Mouse (Mus musculus): ENCODE measurements at regions not wholly inside any gene's neighbourhood (a gene's known extent, or its start where the extent isn't known, plus 50 kb on each side); places are given as distances from the start of the nearest gene placed in this dataset.

DNA sequence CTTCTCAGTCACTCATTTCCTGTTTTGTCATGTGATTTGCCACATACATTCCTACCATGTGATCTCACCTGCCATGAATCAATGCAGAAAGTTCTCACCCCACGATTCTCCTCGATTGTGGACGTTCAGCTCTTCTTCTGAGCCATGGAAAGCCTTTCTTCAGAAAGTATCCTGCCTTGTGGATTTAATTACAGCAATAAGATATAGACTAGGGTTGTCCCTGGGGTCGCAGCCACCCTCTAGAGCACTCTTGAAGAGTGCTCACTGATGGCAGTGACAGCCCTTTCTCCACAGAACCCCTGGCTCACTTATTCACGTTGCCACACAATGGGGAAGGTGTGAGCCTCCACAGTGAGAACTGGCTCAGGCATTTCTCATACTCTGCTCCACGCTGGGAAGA lies 345.1 kb downstream of the Wdr11 start:
- no peak overlapping the region for H3K9ac ChIP-seq (ENCODE audit: low read depth, low read length)
- H3K4me3 ChIP-seq (ENCODE audit: low read depth, low read length): no peak overlapping the region
- ATAC-seq (replicated peaks; ENCODE audit: insufficient number of reproducible peaks, low FRiP score, low TSS enrichment): no peak
- H3K4me1 ChIP-seq (ENCODE audit: control insufficient read depth, insufficient read depth, low read length): no peaks in the 10 kb centered on the region; the same call in 1 of the 2 replicates
- H3K4me2 ChIP-seq: no peak overlapping the region
- WGBS (ENCODE audit: insufficient replicate concordance): 66% methylated on average over 6 of the region's 6 CpGs
- no peaks in the 10 kb centered on the region for H3K9me3 ChIP-seq (replicated peaks; ENCODE audit: control insufficient read depth, low read length)
- no peak overlapping the region for H3K27ac ChIP-seq (ENCODE audit: low read depth, low read length)
- H3K27me3 ChIP-seq (ENCODE audit: control insufficient read depth, insufficient read depth, low read length): no peaks in the 10 kb centered on the region
- H3K36me3 ChIP-seq (ENCODE audit: control insufficient read depth, insufficient read depth, low read length): no peaks in the 10 kb centered on the region

DNA sequence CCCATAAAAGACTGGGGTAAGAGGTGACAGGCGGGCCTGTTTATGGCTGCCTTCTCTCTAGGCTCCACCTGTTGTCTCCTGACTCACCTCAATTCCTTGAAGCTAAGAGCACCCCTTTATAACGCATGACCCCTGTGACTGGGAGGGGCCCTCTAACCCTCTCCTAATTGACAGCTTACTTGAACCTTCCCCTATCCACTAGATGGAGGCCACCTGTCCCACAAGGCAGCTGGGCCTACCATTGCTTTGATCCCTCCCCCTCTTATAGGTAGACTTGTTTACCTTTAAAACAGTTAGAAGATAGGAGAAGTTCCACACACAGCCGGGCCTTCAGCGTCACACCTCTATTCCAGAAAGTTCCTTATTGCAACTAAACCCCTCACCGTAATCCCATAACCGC lies 346.1 kb downstream of the Wdr11 start:
- Histone ChIP-seq H3K4me3 (ENCODE audit: low read depth, low read length) (no peak overlapping the region), H3K4me1 (ENCODE audit: control insufficient read depth, insufficient read depth, low read length) (no peaks in the 10 kb centered on the region; the same call in 1 of the 2 replicates), H3K4me2 (no peak overlapping the region), H3K9me3 (replicated peaks; ENCODE audit: control insufficient read depth, low read length) (no peaks in the 10 kb centered on the region), H3K27ac (ENCODE audit: low read depth, low read length) (no peak overlapping the region), H3K9ac (ENCODE audit: low read depth, low read length) (no peak overlapping the region), H3K36me3 (ENCODE audit: control insufficient read depth, insufficient read depth, low read length) (no peaks in the 10 kb centered on the region), H3K27me3 (ENCODE audit: control insufficient read depth, insufficient read depth, low read length) (no peaks in the 10 kb centered on the region)
- no peak for ATAC-seq (replicated peaks; ENCODE audit: insufficient number of reproducible peaks, low FRiP score, low TSS enrichment)
- 88% methylated on average over 6 of the region's 6 CpGs for WGBS (ENCODE audit: insufficient replicate concordance)

DNA sequence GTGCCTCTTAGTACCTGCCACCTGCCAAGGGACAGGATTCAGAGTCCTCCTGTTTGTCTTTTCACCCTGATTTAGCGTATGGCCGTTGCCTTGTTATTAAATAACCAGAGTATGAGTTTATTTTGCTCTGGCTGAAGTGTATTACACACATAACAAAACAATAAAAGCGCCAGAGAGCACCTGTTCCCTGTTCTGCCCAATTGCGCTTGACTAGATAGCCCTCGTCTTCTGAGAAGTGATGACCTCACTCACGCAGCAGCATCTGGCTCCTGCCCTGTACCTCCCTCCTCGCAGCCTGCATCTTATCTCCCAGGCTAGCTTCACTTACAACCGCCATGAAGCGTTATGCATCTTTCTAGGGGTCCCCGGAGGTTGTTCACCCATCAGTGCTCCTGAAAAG lies 346.5 kb downstream of the Wdr11 start:
- H3K9me3 ChIP-seq (replicated peaks; ENCODE audit: control insufficient read depth, low read length): no peaks in the 10 kb centered on the region
- no peak overlapping the region for H3K27ac ChIP-seq (ENCODE audit: low read depth, low read length)
- H3K4me1 ChIP-seq (ENCODE audit: control insufficient read depth, insufficient read depth, low read length): no peaks in the 10 kb centered on the region; the same call in 1 of the 2 replicates
- WGBS (ENCODE audit: insufficient replicate concordance): 67% methylated on average over 10 of the region's 10 CpGs
- no peaks in the 10 kb centered on the region for H3K27me3 ChIP-seq (ENCODE audit: control insufficient read depth, insufficient read depth, low read length)
- no peak overlapping the region for H3K9ac ChIP-seq (ENCODE audit: low read depth, low read length)
- no peak overlapping the region for H3K4me2 ChIP-seq
- no peaks in the 10 kb centered on the region for H3K36me3 ChIP-seq (ENCODE audit: control insufficient read depth, insufficient read depth, low read length)
- no peak overlapping the region for H3K4me3 ChIP-seq (ENCODE audit: low read depth, low read length)
- ATAC-seq (replicated peaks; ENCODE audit: insufficient number of reproducible peaks, low FRiP score, low TSS enrichment): no peak

DNA sequence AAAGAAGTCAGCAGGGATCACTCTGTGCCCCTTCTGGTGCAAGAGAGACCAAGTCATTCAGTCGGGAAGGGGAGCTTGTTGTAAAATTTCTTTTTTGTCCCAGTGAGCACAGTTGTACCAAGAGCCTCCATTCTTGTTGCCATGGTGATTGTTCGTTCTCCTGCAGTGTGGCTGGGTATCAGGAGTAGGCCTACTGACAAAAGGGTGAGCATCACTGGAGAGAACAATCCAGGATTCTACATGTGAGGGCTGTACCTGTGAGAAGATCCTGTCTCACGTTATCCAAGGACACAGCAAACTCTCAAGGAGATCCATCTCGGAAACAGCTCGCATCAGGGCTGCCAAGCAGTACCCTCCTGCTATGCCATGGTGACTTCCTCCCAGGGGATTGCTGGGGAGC lies 347.6 kb downstream of the Wdr11 start:
- Histone ChIP-seq H3K9ac (ENCODE audit: low read depth, low read length) (no peak overlapping the region), H3K4me2 (no peak overlapping the region), H3K36me3 (ENCODE audit: control insufficient read depth, insufficient read depth, low read length) (no peaks in the 10 kb centered on the region), H3K27ac (ENCODE audit: low read depth, low read length) (no peak overlapping the region), H3K27me3 (ENCODE audit: control insufficient read depth, insufficient read depth, low read length) (no peaks in the 10 kb centered on the region), H3K4me3 (ENCODE audit: low read depth, low read length) (no peak overlapping the region), H3K9me3 (replicated peaks; ENCODE audit: control insufficient read depth, low read length) (no peaks in the 10 kb centered on the region), H3K4me1 (ENCODE audit: control insufficient read depth, insufficient read depth, low read length) (no peaks in the 10 kb centered on the region; the same call in 1 of the 2 replicates)
- WGBS (ENCODE audit: insufficient replicate concordance): 82% methylated on average over 5 of the region's 5 CpGs
- no peak for ATAC-seq (replicated peaks; ENCODE audit: insufficient number of reproducible peaks, low FRiP score, low TSS enrichment)

DNA sequence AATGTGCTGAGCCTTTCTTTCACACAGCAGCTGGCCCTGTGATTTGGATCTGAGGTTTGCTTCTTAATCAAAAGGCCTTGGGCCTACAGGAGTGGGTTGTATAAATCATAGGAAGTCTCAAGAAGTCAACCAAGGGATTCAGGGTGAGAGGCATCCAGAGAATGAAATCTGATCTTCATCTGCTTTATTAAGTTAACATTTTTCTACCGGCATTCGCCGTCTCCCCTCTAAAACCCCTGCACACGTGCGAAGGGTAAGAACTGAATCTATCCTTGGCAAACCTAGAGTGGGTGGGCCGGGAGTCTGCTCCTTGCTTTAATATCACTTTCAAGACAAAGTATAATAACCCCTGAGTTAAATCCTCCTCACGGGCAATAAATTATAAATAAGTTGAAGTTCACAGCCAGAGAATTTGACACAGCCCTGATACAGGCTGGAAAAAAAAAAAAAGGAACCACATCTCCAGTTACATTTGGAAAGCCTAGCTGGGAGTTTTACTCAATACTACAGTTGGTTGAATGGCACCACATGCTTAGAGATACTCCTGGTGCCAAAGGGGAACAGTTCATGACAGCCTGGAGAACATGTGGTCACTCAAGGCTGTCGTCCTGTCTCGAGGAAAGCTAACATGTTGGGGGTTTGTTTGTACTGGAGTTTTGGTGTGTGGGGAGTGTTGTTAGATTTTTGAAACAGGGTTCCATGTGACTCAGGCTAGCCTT lies 349.8 kb downstream of the Wdr11 start:
- Histone ChIP-seq H3K4me3 (ENCODE audit: low read depth, low read length) (no peak overlapping the region), H3K4me2 (no peak overlapping the region), H3K4me1 (ENCODE audit: control insufficient read depth, insufficient read depth, low read length) (no peaks in the 10 kb centered on the region; the same call in 1 of the 2 replicates), H3K27me3 (ENCODE audit: control insufficient read depth, insufficient read depth, low read length) (no peaks in the 10 kb centered on the region), H3K36me3 (ENCODE audit: control insufficient read depth, insufficient read depth, low read length) (no peaks in the 10 kb centered on the region), H3K27ac (ENCODE audit: low read depth, low read length) (no peak overlapping the region), H3K9ac (ENCODE audit: low read depth, low read length) (no peak overlapping the region), H3K9me3 (replicated peaks; ENCODE audit: control insufficient read depth, low read length) (no peaks in the 10 kb centered on the region)
- 76% methylated on average over 9 of the region's 9 CpGs for WGBS (ENCODE audit: insufficient replicate concordance)
- ATAC-seq (replicated peaks; ENCODE audit: insufficient number of reproducible peaks, low FRiP score, low TSS enrichment): no peak

DNA sequence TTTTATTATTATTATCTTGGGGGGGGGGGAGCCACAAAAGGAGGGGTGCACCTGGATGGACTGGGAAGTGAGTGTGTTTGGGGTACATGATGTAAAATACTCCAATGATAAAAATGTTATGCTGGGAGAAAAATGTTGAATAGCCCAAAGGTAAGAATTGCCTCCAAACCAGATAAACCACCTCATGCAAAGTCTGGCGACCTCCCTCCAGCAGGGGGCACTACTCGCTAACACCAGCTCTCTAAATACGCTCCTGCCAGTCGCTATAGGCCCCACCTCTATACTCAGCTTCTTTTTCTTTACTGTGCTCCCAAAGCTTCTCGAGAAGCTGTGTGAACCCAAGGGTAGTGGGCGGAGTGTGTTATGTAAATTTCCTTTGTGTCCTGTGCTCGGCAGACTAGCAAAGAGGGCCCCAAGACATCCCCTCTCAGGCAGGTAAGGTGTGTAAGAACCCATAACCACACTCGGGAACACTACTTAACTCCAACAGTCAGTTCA lies 357.0 kb downstream of the Wdr11 start:
- Histone ChIP-seq H3K27me3 (ENCODE audit: control insufficient read depth, insufficient read depth, low read length) (no peaks in the 10 kb centered on the region), H3K9me3 (replicated peaks; ENCODE audit: control insufficient read depth, low read length) (peaks cover 3% of the 10 kb centered on the region; the same call in 1 of the 2 replicates), H3K36me3 (ENCODE audit: control insufficient read depth, insufficient read depth, low read length) (no peaks in the 10 kb centered on the region), H3K9ac (ENCODE audit: low read depth, low read length) (no peak overlapping the region), H3K4me2 (no peak overlapping the region), H3K27ac (ENCODE audit: low read depth, low read length) (no peak overlapping the region), H3K4me1 (ENCODE audit: control insufficient read depth, insufficient read depth, low read length) (no peaks in the 10 kb centered on the region), H3K4me3 (ENCODE audit: low read depth, low read length) (no peak overlapping the region)
- no peak for ATAC-seq (replicated peaks; ENCODE audit: insufficient number of reproducible peaks, low FRiP score, low TSS enrichment)
- 71% methylated on average over 8 of the region's 8 CpGs for WGBS (ENCODE audit: insufficient replicate concordance)

DNA sequence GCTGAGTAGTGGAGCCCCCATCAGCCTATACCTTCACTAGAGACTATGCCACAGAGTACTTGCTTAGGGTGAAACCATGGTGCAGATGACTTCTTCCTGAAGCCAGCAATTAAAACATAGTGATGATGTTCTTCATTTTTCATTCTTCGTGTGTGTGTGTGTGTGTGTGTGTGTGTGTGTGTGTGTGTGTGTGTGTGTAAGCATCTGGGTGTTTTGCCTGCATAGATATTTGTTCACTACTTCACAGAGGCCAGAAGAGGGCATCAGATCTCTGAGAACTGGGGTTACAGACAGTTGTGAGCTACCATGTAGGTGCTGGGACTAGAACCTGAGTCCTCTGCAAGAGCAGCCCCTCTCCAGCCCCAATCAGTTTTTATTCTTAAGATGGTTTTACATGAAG lies 358.8 kb downstream of the Wdr11 start:
- ATAC-seq (replicated peaks; ENCODE audit: insufficient number of reproducible peaks, low FRiP score, low TSS enrichment): no peak
- WGBS (ENCODE audit: insufficient replicate concordance): 88% methylated on average over 1 of the region's 1 CpGs
- Histone ChIP-seq H3K4me1 (ENCODE audit: control insufficient read depth, insufficient read depth, low read length) (no peaks in the 10 kb centered on the region), H3K27ac (ENCODE audit: low read depth, low read length) (no peak overlapping the region), H3K4me3 (ENCODE audit: low read depth, low read length) (no peak overlapping the region), H3K27me3 (ENCODE audit: control insufficient read depth, insufficient read depth, low read length) (no peaks in the 10 kb centered on the region), H3K9me3 (replicated peaks; ENCODE audit: control insufficient read depth, low read length) (peaks cover 3% of the 10 kb centered on the region; the same call in 1 of the 2 replicates), H3K4me2 (no peak overlapping the region), H3K9ac (ENCODE audit: low read depth, low read length) (no peak overlapping the region), H3K36me3 (ENCODE audit: control insufficient read depth, insufficient read depth, low read length) (no peaks in the 10 kb centered on the region)

DNA sequence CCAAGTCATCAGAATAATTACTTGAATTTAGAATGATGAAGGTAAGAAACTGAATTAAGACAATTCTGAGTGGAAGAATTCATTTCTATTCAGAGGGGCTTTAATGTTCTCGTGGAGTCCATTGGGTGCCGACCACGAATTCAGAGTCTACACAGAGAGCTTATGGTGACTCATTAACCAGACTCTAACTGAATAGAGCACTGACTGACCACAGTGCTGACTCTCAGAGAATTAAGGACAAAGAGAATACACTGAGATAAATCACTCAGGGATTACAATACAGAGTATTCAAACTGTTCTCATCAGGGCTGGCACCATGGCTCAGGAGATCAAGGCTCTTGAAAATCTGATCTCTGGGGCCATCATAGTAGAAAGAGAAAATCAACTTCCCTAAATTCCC lies 366.7 kb downstream of the Wdr11 start:
- Histone ChIP-seq H3K36me3 (ENCODE audit: control insufficient read depth, insufficient read depth, low read length) (no peaks in the 10 kb centered on the region), H3K9ac (ENCODE audit: low read depth, low read length) (no peak overlapping the region), H3K27me3 (ENCODE audit: control insufficient read depth, insufficient read depth, low read length) (no peaks in the 10 kb centered on the region), H3K9me3 (replicated peaks; ENCODE audit: control insufficient read depth, low read length) (no peaks in the 10 kb centered on the region), H3K4me1 (ENCODE audit: control insufficient read depth, insufficient read depth, low read length) (peaks cover 3% of the 10 kb centered on the region; the same call in 1 of the 2 replicates), H3K27ac (ENCODE audit: low read depth, low read length) (no peak overlapping the region), H3K4me3 (ENCODE audit: low read depth, low read length) (no peak overlapping the region), H3K4me2 (no peak overlapping the region)
- WGBS (ENCODE audit: insufficient replicate concordance): 81% methylated on average over 3 of the region's 3 CpGs
- ATAC-seq (replicated peaks; ENCODE audit: insufficient number of reproducible peaks, low FRiP score, low TSS enrichment): no peak

DNA sequence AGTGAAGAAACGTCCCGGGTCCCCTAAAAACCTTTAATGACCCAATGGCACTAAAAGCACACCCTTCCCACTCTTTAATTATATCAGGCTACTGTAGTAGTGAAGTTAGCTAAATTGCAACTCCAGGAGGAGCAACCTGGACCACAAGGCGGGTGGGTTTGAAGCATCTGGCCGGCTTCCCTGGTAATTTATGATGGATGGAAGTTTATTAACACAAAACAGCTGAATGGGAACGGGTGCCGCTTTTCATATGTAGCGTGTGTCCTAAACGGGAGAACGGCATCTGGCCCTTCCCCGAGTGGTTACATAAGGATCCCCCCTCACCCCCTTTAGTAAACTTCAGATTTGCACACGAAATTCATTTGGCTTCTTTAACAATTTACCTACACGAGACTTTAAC lies 370.9 kb downstream of the Wdr11 start:
- no peaks in the 10 kb centered on the region for H3K36me3 ChIP-seq (ENCODE audit: control insufficient read depth, insufficient read depth, low read length)
- H3K4me1 ChIP-seq (ENCODE audit: control insufficient read depth, insufficient read depth, low read length): peaks cover 9% of the 10 kb centered on the region; the same call in 1 of the 2 replicates
- no peak overlapping the region for H3K9ac ChIP-seq (ENCODE audit: low read depth, low read length)
- no peaks in the 10 kb centered on the region for H3K27me3 ChIP-seq (ENCODE audit: control insufficient read depth, insufficient read depth, low read length)
- 72% methylated on average over 12 of the region's 12 CpGs for WGBS (ENCODE audit: insufficient replicate concordance)
- no peaks in the 10 kb centered on the region for H3K9me3 ChIP-seq (replicated peaks; ENCODE audit: control insufficient read depth, low read length)
- no peak overlapping the region for H3K4me3 ChIP-seq (ENCODE audit: low read depth, low read length)
- H3K4me2 ChIP-seq: no peak overlapping the region
- H3K27ac ChIP-seq (ENCODE audit: low read depth, low read length): no peak overlapping the region
- no peak for ATAC-seq (replicated peaks; ENCODE audit: insufficient number of reproducible peaks, low FRiP score, low TSS enrichment)

Data from heart, embryonic 11.5 days (tissue).